Mouse (Mus musculus): ENCODE data around the gene Rtn4rl1. TPM values are rescaled to one million over a fixed set of nuclear protein-coding genes. Genes with fewer than 3 reads are reported as not detected.

Rtn4rl1 gene
- polyA plus RNA-seq, 1 experiment, result 0.40 TPM

- H3K79me3 ChIP-seq (ENCODE audit: low read depth), result no peaks in the 10 kb centered on the region
- H3ac ChIP-seq (ENCODE audit: control insufficient read depth, insufficient read length, low read depth), result no peak overlapping the region
- H3K36me3 ChIP-seq (ENCODE audit: control insufficient read depth, insufficient read depth), result no peaks in the 10 kb centered on the region
- H3K27me3 ChIP-seq (ENCODE audit: control insufficient read depth, insufficient read depth, insufficient read length), result peaks cover 18% of the 10 kb centered on the region
- TF ChIP-seq FOSL1 (IDR thresholded peaks at IDR 0.05; ENCODE audit: insufficient read depth, low read length, poor library complexity, severe bottlenecking) (no peak), CEBPB (IDR thresholded peaks at IDR 0.05; ENCODE audit: low read depth) (no peak), MYOD1 (IDR thresholded peaks at IDR 0.05; ENCODE audit: control insufficient read depth, insufficient read length, low read depth) (no peak), CTCF (IDR thresholded peaks at IDR 0.05; ENCODE audit: control insufficient read depth, insufficient read depth, insufficient read length) (no peak), USF1 (IDR thresholded peaks at IDR 0.05; ENCODE audit: low read depth) (no peak), MAX (IDR thresholded peaks at IDR 0.05) (no peak), MYOG (IDR thresholded peaks at IDR 0.05; ENCODE audit: control insufficient read depth, extremely low read depth, insufficient read length) (no peak)
- H3K4me3 ChIP-seq (ENCODE audit: insufficient read depth, poor library complexity, severe bottlenecking), result no peak overlapping the region
- H3K79me2 ChIP-seq (ENCODE audit: control insufficient read depth, insufficient read depth), result no peaks in the 10 kb centered on the region
Measured at GRCm38 (mm10) chr11:75199951-75200350, 6.4 kb downstream of the Rtn4rl1 start.

- H3K79me2 ChIP-seq (ENCODE audit: control insufficient read depth, insufficient read depth), result no peaks in the 10 kb centered on the region
- no peaks in the 10 kb centered on the region for H3K79me3 ChIP-seq (ENCODE audit: low read depth)
- TF ChIP-seq CTCF (IDR thresholded peaks at IDR 0.05; ENCODE audit: control insufficient read depth, insufficient read depth, insufficient read length), result no peak
- TF ChIP-seq USF1 (IDR thresholded peaks at IDR 0.05; ENCODE audit: low read depth), result no peak
- TF ChIP-seq CEBPB (IDR thresholded peaks at IDR 0.05; ENCODE audit: low read depth), result no peak
- no peak for TF ChIP-seq FOSL1 (IDR thresholded peaks at IDR 0.05; ENCODE audit: insufficient read depth, low read length, poor library complexity, severe bottlenecking)
- no peak for TF ChIP-seq MAX (IDR thresholded peaks at IDR 0.05)
- TF ChIP-seq MYOD1 (IDR thresholded peaks at IDR 0.05; ENCODE audit: control insufficient read depth, insufficient read length, low read depth), result no peak
- no peak for TF ChIP-seq MYOG (IDR thresholded peaks at IDR 0.05; ENCODE audit: control insufficient read depth, extremely low read depth, insufficient read length)
- no peak overlapping the region for H3K4me3 ChIP-seq (ENCODE audit: insufficient read depth, poor library complexity, severe bottlenecking)
- no peaks in the 10 kb centered on the region for H3K36me3 ChIP-seq (ENCODE audit: control insufficient read depth, insufficient read depth)
- H3K27me3 ChIP-seq (ENCODE audit: control insufficient read depth, insufficient read depth, insufficient read length), result peaks cover 8% of the 10 kb centered on the region
- no peak overlapping the region for H3ac ChIP-seq (ENCODE audit: control insufficient read depth, insufficient read length, low read depth)
Measured at GRCm38 (mm10) chr11:75200935-75201334, 7.4 kb downstream of the Rtn4rl1 start.

DNA sequence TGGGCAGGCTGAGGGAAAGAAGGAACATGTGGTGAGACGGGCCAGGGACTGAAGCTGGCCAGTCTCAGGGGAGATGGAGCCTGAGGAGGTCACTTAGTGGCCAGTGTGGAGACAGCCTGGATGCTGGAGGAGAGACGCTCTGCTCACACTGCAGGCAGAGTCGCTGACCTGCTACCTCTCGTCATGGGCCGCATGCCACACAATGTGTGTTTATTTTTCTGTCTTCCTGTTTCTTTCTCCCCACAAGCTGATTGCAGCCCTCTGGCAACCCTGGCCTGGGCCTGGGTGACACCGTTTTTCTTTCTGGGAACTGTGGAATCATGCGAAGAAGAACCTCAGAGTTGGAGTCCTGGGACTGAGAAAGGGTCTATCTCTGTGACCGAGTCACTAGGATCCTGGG lies 8.1 kb downstream of the Rtn4rl1 start:
- Histone ChIP-seq H3ac (ENCODE audit: control insufficient read depth, insufficient read length, low read depth) (no peak overlapping the region), H3K36me3 (ENCODE audit: control insufficient read depth, insufficient read depth) (no peaks in the 10 kb centered on the region), H3K79me3 (ENCODE audit: low read depth) (no peaks in the 10 kb centered on the region), H3K79me2 (ENCODE audit: control insufficient read depth, insufficient read depth) (no peaks in the 10 kb centered on the region), H3K27me3 (ENCODE audit: control insufficient read depth, insufficient read depth, insufficient read length) (peaks cover under 1% of the 10 kb centered on the region), H3K4me3 (ENCODE audit: insufficient read depth, poor library complexity, severe bottlenecking) (no peak overlapping the region)
- TF ChIP-seq USF1 (IDR thresholded peaks at IDR 0.05; ENCODE audit: low read depth), result no peak
- TF ChIP-seq MYOD1 (IDR thresholded peaks at IDR 0.05; ENCODE audit: control insufficient read depth, insufficient read length, low read depth), result no peak
- TF ChIP-seq CEBPB (IDR thresholded peaks at IDR 0.05; ENCODE audit: low read depth), result no peak
- TF ChIP-seq CTCF (IDR thresholded peaks at IDR 0.05; ENCODE audit: control insufficient read depth, insufficient read depth, insufficient read length), result no peak
- TF ChIP-seq FOSL1 (IDR thresholded peaks at IDR 0.05; ENCODE audit: insufficient read depth, low read length, poor library complexity, severe bottlenecking), result no peak
- no peak for TF ChIP-seq MYOG (IDR thresholded peaks at IDR 0.05; ENCODE audit: control insufficient read depth, extremely low read depth, insufficient read length)
- no peak for TF ChIP-seq MAX (IDR thresholded peaks at IDR 0.05)

DNA sequence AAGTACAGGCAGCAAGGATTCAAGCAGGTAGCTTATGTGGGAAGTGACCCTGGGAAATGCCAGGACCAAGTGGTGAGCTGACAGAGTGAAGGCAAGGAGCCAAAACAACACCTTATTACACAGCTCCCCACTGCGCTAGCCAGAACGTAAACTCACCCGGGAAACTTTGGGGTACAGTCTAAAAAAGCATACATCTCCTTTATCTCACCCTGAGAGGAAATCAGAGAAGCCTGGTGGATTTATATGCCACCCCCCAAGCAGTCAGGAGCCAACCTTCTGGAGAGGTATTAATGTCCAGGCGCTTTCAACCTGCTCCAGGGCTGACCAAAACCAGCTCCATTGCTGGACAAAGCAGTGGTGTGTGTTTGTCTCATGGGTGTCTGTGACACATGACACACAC lies 10.3 kb downstream of the Rtn4rl1 start:
- Histone ChIP-seq H3K36me3 (ENCODE audit: control insufficient read depth, insufficient read depth) (no peaks in the 10 kb centered on the region), H3K27me3 (ENCODE audit: control insufficient read depth, insufficient read depth, insufficient read length) (no peaks in the 10 kb centered on the region), H3K79me2 (ENCODE audit: control insufficient read depth, insufficient read depth) (no peaks in the 10 kb centered on the region), H3K4me3 (ENCODE audit: insufficient read depth, poor library complexity, severe bottlenecking) (no peak overlapping the region), H3ac (ENCODE audit: control insufficient read depth, insufficient read length, low read depth) (no peak overlapping the region), H3K79me3 (ENCODE audit: low read depth) (no peaks in the 10 kb centered on the region)
- TF ChIP-seq MYOD1 (IDR thresholded peaks at IDR 0.05; ENCODE audit: control insufficient read depth, insufficient read length, low read depth), result no peak
- TF ChIP-seq MYOG (IDR thresholded peaks at IDR 0.05; ENCODE audit: control insufficient read depth, extremely low read depth, insufficient read length), result no peak
- no peak for TF ChIP-seq FOSL1 (IDR thresholded peaks at IDR 0.05; ENCODE audit: insufficient read depth, low read length, poor library complexity, severe bottlenecking)
- TF ChIP-seq USF1 (IDR thresholded peaks at IDR 0.05; ENCODE audit: low read depth), result no peak
- no peak for TF ChIP-seq MAX (IDR thresholded peaks at IDR 0.05)
- no peak for TF ChIP-seq CTCF (IDR thresholded peaks at IDR 0.05; ENCODE audit: control insufficient read depth, insufficient read depth, insufficient read length)
- no peak for TF ChIP-seq CEBPB (IDR thresholded peaks at IDR 0.05; ENCODE audit: low read depth)

DNA sequence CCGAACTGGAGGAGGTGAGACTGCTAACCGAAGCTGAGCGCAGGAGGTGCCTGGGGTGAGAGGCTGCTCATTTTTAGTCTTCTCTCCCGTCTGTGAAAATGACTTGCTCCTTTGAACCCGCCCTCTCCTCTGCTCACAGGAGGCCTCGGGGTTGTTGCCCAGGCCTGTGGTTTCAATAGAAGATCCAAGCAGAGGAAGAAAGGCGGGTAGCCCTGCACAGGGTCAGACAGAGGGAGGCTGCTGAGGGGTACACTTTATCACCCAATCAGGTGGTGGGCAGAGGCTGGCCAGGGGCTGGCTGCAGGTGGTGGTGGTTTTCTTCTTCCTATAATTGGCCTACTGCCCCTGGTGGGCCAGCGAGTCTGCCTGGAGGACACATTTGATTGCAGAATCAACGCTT lies 10.9 kb downstream of the Rtn4rl1 start:
- H3K36me3 ChIP-seq (ENCODE audit: control insufficient read depth, insufficient read depth), result no peaks in the 10 kb centered on the region
- no peaks in the 10 kb centered on the region for H3K27me3 ChIP-seq (ENCODE audit: control insufficient read depth, insufficient read depth, insufficient read length)
- H3ac ChIP-seq (ENCODE audit: control insufficient read depth, insufficient read length, low read depth), result no peak overlapping the region
- no peaks in the 10 kb centered on the region for H3K79me2 ChIP-seq (ENCODE audit: control insufficient read depth, insufficient read depth)
- H3K79me3 ChIP-seq (ENCODE audit: low read depth), result no peaks in the 10 kb centered on the region
- H3K4me3 ChIP-seq (ENCODE audit: insufficient read depth, poor library complexity, severe bottlenecking), result no peak overlapping the region
- TF ChIP-seq CEBPB (IDR thresholded peaks at IDR 0.05; ENCODE audit: low read depth) (no peak), MAX (IDR thresholded peaks at IDR 0.05) (no peak), CTCF (IDR thresholded peaks at IDR 0.05; ENCODE audit: control insufficient read depth, insufficient read depth, insufficient read length) (no peak), MYOG (IDR thresholded peaks at IDR 0.05; ENCODE audit: control insufficient read depth, extremely low read depth, insufficient read length) (no peak), FOSL1 (IDR thresholded peaks at IDR 0.05; ENCODE audit: insufficient read depth, low read length, poor library complexity, severe bottlenecking) (no peak)

DNA sequence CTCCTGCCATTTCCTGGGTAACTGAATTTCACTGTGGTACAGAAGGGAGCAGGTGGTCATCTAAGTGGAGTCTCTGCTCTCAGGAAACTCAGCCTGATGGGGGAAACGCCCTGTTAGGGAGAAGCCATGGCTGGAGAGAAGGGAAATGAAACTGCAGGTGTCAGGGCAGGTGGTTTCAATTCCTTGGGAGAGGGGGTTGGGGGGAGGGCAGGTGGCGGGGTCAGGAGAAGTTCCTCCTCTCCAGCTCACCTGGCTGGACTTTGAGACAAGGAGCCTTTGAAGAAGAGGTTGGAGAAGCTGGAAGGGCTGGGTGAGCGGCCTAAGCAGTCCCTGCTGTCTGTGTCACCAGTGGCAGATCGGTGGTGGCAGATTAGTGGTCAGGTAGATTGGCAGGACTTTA lies 12.8 kb downstream of the Rtn4rl1 start:
- H3K79me3 ChIP-seq (ENCODE audit: low read depth), result no peaks in the 10 kb centered on the region
- no peaks in the 10 kb centered on the region for H3K27me3 ChIP-seq (ENCODE audit: control insufficient read depth, insufficient read depth, insufficient read length)
- H3K4me3 ChIP-seq (ENCODE audit: insufficient read depth, poor library complexity, severe bottlenecking), result no peak overlapping the region
- TF ChIP-seq MAX (IDR thresholded peaks at IDR 0.05) (no peak), CTCF (IDR thresholded peaks at IDR 0.05; ENCODE audit: control insufficient read depth, insufficient read depth, insufficient read length) (no peak), FOSL1 (IDR thresholded peaks at IDR 0.05; ENCODE audit: insufficient read depth, low read length, poor library complexity, severe bottlenecking) (no peak), USF1 (IDR thresholded peaks at IDR 0.05; ENCODE audit: low read depth) (no peak), MYOG (IDR thresholded peaks at IDR 0.05; ENCODE audit: control insufficient read depth, extremely low read depth, insufficient read length) (no peak), MYOD1 (IDR thresholded peaks at IDR 0.05; ENCODE audit: control insufficient read depth, insufficient read length, low read depth) (no peak), CEBPB (IDR thresholded peaks at IDR 0.05; ENCODE audit: low read depth) (no peak)
- no peak overlapping the region for H3ac ChIP-seq (ENCODE audit: control insufficient read depth, insufficient read length, low read depth)
- H3K79me2 ChIP-seq (ENCODE audit: control insufficient read depth, insufficient read depth), result no peaks in the 10 kb centered on the region
- H3K36me3 ChIP-seq (ENCODE audit: control insufficient read depth, insufficient read depth), result no peaks in the 10 kb centered on the region

All from C2C12 (cell line).